Mouse (Mus musculus): Measurements from ENCODE around the gene Cript.

DNA sequence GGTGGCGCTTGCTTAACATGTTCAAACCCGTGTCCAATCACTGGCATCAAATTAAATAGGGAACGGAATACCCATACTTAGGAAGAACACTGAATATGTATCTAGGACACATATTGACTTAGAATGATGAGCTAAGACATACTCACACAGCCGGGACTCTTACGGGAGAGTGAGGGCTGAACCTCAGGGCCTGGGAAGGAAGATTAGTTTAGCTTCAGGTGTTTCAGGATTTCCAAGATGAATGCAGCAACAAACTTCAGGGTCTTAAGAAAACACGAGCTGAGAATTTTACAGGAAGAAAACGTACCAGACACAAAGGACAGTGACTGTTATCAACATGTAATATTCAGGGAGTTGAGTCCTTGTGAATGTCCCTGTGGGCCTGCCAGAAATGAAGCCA is 55.4 kb downstream of the Cript start:
- TF ChIP-seq EP300 (IDR thresholded peaks at IDR 0.05; ENCODE audit: low read depth in 1 of 2, low read length in 2 of 2) (no peak), MAZ (IDR thresholded peaks at IDR 0.05; ENCODE audit: low read depth, low read length) (no peak), USF1 (IDR thresholded peaks at IDR 0.05; ENCODE audit: low read depth, low read length) (no peak), ZMIZ1 (IDR thresholded peaks at IDR 0.05; ENCODE audit: low read depth, low read length) (no peak), CTCF (IDR thresholded peaks at IDR 0.05 in 2 of 3, conservative IDR thresholded peaks at IDR 0.05 in 1 of 3; ENCODE audit: control insufficient read depth in 1 of 3, insufficient read depth in 1 of 3, low read depth in 2 of 3, low read length in 3 of 3, poor library complexity in 1 of 3, severe bottlenecking in 1 of 3) (no peak), NRF1 (IDR thresholded peaks at IDR 0.05; ENCODE audit: insufficient read depth, low read depth, low read length, poor library complexity, severe bottlenecking) (no peak), POLR2AphosphoS2 (IDR thresholded peaks at IDR 0.05; ENCODE audit: low read length) (no peak), POLR2A (IDR thresholded peaks at IDR 0.05; ENCODE audit: control insufficient read depth in 1 of 2, insufficient read depth in 1 of 2, low read depth in 1 of 2, low read length in 2 of 2, poor library complexity in 1 of 2) (no peak), MAFK (IDR thresholded peaks at IDR 0.05; ENCODE audit: borderline replicate concordance, low read depth, low read length) (no peak)
